Mouse (Mus musculus) embryonic facial prominence, embryonic 15.5 days (tissue): Measurements from ENCODE around the gene Gm20425. TPM values are rescaled to one million over a fixed set of nuclear protein-coding genes. Genes with fewer than 3 reads are reported as not detected.
A peak's percentile ranks its signal among the peaks of the same experiment; 100 is the strongest.

Experiments used
- ATAC-seq: fragments of 200-750 bp; cut with Nextera tagmentation; 2 replicates; pipeline ENCODE4 v1.8.0; 2017; ENCODE audit warnings: low read depth, moderate TSS enrichment; ENCODE audit not compliant: insufficient number of reproducible peaks, low FRiP score, low TSS enrichment
- H3K27ac ChIP-seq: fragments of 300-500 bp; sonication (generic); replicated peaks from 2 replicates; pipeline ENCODE4 v1.5.1; 2015; ENCODE audit warnings: mild to moderate bottlenecking, inconsistent platforms
- H3K27me3 ChIP-seq: fragments of 300-500 bp; sonication (generic); 2 replicates; pipeline ENCODE4 v1.6.1; 2015; ENCODE audit warnings: inconsistent platforms
- H3K36me3 ChIP-seq: fragments of 300-500 bp; sonication (generic); 2 replicates; pipeline ENCODE4 v1.6.1; 2015; ENCODE audit warnings: mild to moderate bottlenecking, inconsistent platforms
- H3K4me1 ChIP-seq: fragments of 300-500 bp; sonication (generic); 2 replicates; pipeline ENCODE4 v1.6.1; 2015; ENCODE audit warnings: inconsistent platforms
- H3K4me2 ChIP-seq: fragments of 300-500 bp; sonication (generic); replicated peaks from 2 replicates; pipeline ENCODE4 v1.6.1; 2015; ENCODE audit warnings: mild to moderate bottlenecking, inconsistent platforms
- H3K4me3 ChIP-seq: fragments of 300-500 bp; sonication (generic); replicated peaks from 2 replicates; pipeline ENCODE4 v1.5.1; 2015; ENCODE audit warnings: mild to moderate bottlenecking, inconsistent platforms
- H3K9ac ChIP-seq: fragments of 300-500 bp; sonication (generic); 2 replicates; pipeline ENCODE4 v1.6.1; 2015; ENCODE audit warnings: inconsistent platforms
- H3K9me3 ChIP-seq: fragments of 300-500 bp; sonication (generic); replicated peaks from 2 replicates; pipeline ENCODE4 v1.6.1; 2016; ENCODE audit warnings: inconsistent platforms
- WGBS: fragments of 180-500 bp; shearing (Covaris S2); methylation state at CpG from one replicate; pipeline ENCODE4 v1.1.7; 2015; 5-methylcytosine and 5-hydroxymethylcytosine counted together
- polyA plus RNA-seq: library from polyadenylated mRNA; unstranded; fragments of >200 nt; fragmentation: Nextera tagmentation; extraction: Ambion mirVana; gene quantifications from 2 replicates; pipeline ENCODE4 v1.2.1, GENCODE M21; 2015

Gene Gm20425
- polyA plus RNA-seq, 1 experiment from 2014 or later = 0.69 TPM

DNA sequence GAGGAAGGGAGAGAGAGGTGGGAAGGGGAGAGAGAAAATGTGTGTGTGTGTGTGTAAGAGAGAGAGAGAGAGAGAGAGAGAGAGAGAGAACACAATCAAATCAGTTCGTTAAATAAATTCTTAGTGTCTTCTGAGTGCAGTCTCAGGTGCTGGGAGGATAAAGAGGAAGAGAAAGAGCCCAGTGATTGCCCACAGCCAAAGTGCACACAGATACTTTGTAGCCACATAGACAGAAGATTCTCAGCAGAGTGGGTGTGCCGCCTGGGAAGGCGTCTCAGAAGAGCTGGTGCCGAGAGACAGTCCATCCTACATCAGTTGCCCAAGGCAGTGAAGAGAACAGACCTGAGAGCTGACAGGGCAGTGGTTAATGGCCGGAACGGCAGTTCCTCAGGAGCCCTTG lies 15.8 kb downstream of the Gm20425 start:
- ATAC-seq = no peak
- Histone ChIP-seq H3K9me3 (no peaks in the 10 kb centered on the region), H3K4me1 (no peaks in the 10 kb centered on the region), H3K36me3 (no peaks in the 10 kb centered on the region), H3K4me3 (no peak overlapping the region), H3K27me3 (no peaks in the 10 kb centered on the region), H3K4me2 (no peak overlapping the region), H3K9ac (no peak overlapping the region), H3K27ac (no peak overlapping the region)
- WGBS = 73% methylated on average over 6 of the region's 6 CpGs

GRCm38 (mm10) chr9:103213631-103214030 lies 16.5 kb downstream of the Gm20425 start:
- Histone ChIP-seq H3K4me1 (no peaks in the 10 kb centered on the region), H3K4me2 (no peak overlapping the region), H3K9ac (no peak overlapping the region), H3K36me3 (no peaks in the 10 kb centered on the region), H3K27ac (no peak overlapping the region), H3K4me3 (no peak overlapping the region), H3K27me3 (no peaks in the 10 kb centered on the region), H3K9me3 (no peaks in the 10 kb centered on the region)
- 62% methylated on average over 2 of the region's 2 CpGs for WGBS
- no peak for ATAC-seq

DNA sequence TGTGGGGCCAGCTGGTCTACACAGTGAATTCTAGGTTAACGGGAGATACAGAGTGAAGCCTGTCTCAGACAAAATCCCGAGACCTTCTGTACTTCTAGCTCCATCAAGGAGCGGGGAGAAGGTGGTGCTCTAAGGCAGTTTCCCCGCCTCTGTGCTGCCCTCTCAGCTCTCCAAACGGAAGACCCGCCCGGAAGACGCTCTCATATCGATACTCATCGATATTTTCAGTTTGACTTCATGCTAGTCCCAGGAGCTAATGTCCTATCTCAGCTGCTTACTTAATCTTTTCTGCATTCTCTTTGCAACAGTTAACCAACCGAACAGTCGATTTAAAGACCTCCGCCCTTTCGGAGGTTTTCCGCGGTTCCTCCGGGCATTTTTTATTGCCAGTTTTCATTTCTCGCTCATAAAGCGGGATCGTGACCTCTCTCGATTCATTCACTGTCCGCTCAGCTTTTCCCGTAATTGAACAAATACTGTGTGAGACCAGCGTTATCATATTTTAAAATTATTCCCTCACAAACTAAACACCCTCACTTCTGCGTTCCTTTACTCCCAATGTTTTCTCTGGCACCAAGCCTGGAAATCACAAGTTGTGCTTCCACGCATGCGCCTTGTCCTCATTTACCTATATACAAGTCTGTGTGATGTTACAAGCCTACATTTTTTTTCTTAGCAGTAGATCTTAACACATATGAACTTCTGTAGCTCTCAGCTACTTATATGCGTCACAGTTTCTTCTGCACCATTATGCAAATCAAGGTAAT lies 17.3 kb downstream of the Gm20425 start:
- Histone ChIP-seq H3K9ac (no peak overlapping the region), H3K4me1 (peaks cover 4% of the 10 kb centered on the region; the same call in 1 of the 2 replicates), H3K4me2 (peak overlapping the region; percentile 8; the same call in 1 of the 2 replicates), H3K36me3 (no peaks in the 10 kb centered on the region), H3K9me3 (no peaks in the 10 kb centered on the region), H3K4me3 (peak overlapping the region; percentile 5), H3K27ac (no peak overlapping the region), H3K27me3 (no peaks in the 10 kb centered on the region)
- ATAC-seq = no peak
- WGBS = 73% methylated on average over 28 of the region's 28 CpGs

GRCm38 (mm10) chr9:103208802-103209423 lies 21.2 kb downstream of the Gm20425 start:
- H3K4me1 ChIP-seq = peaks cover 4% of the 10 kb centered on the region; the same call in 1 of the 2 replicates
- H3K9me3 ChIP-seq = no peaks in the 10 kb centered on the region
- no peak overlapping the region for H3K4me3 ChIP-seq
- H3K4me2 ChIP-seq = no peak overlapping the region
- WGBS = 47% methylated on average over 6 of the region's 6 CpGs
- no peak overlapping the region for H3K9ac ChIP-seq
- no peak overlapping the region for H3K27ac ChIP-seq
- no peak for ATAC-seq
- H3K36me3 ChIP-seq = no peaks in the 10 kb centered on the region
- no peaks in the 10 kb centered on the region for H3K27me3 ChIP-seq

GRCm38 (mm10) chr9:103207846-103208245 lies 22.3 kb downstream of the Gm20425 start:
- Histone ChIP-seq H3K4me1 (peaks cover 4% of the 10 kb centered on the region; the same call in 1 of the 2 replicates), H3K4me3 (peak overlapping the region; percentile 36), H3K9me3 (no peaks in the 10 kb centered on the region), H3K27ac (no peak overlapping the region), H3K36me3 (no peaks in the 10 kb centered on the region), H3K27me3 (no peaks in the 10 kb centered on the region), H3K9ac (no peak overlapping the region), H3K4me2 (peak overlapping the region; percentile 56)
- 6% methylated on average over 16 of the region's 16 CpGs for WGBS
- ATAC-seq = peak; percentile 77

GRCm38 (mm10) chr9:103205786-103206185 lies 24.3 kb downstream of the Gm20425 start:
- no peaks in the 10 kb centered on the region for H3K36me3 ChIP-seq
- H3K27me3 ChIP-seq = no peaks in the 10 kb centered on the region
- H3K4me3 ChIP-seq = no peak overlapping the region
- peaks cover 4% of the 10 kb centered on the region; the same call in 1 of the 2 replicates for H3K4me1 ChIP-seq
- no peak overlapping the region for H3K9ac ChIP-seq
- H3K9me3 ChIP-seq = no peaks in the 10 kb centered on the region
- no peak overlapping the region for H3K4me2 ChIP-seq
- WGBS = 85% methylated on average over 5 of the region's 5 CpGs
- H3K27ac ChIP-seq = no peak overlapping the region
- ATAC-seq = no peak

DNA sequence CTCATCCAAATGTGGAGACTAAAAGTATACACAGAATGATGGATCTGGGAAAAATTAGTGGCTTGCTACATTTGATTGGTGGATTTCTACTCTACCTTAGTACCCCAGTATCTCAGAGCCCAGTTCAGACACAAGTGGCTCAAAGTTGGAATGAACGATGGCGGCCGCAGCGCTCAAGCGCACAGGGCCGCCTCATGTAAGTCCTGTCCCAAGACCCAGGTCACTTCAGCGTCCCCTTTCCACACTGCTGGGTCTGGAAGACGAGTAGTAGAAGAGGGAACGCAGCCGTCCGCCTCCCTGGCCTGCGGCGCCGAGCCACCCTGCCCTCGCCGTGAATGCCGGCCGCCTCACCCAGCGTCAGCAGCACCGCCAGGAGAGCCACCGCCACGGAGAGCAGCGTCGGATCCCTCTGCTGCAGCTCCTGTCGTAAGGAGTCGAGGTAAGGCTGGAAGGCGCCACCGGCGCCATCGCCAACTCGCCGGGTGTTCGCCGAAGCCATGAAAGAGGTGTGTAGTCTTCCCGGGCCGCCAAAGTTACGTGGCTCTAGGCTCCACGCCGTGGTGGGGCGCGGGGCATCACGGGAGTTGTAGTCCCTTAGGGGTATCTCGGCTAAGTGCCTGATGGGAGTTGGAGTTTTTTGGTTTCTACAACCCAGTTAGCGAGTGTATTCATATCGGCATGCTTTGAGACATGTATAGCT lies 28.4 kb downstream of the Gm20425 start, which contains the start of gene Srprb:
TSS of gene Srprb (minus strand) at position 577 of the 700 bp plus-strand sequence.
- WGBS = under 1% methylated on average over 45 of the region's 45 CpGs
- Histone ChIP-seq H3K27me3 (no peaks in the 10 kb centered on the region), H3K9me3 (no peaks in the 10 kb centered on the region)

GRCm38 (mm10) chr9:103188416-103188815 lies 41.7 kb downstream of the Gm20425 start:
- ATAC-seq = no peak

More for the DNA sequence above, 28.4 kb downstream of the Gm20425 start, which contains the start of gene Srprb:
- Histone ChIP-seq H3K4me1 (0 out of 2 replicates have a peak, but pooled peaks cover 6% of the 10 kb centered on the region), H3K27ac (peak within 1 kb of the TSS; percentile 86), H3K4me3 (peak within 1 kb of the TSS; percentile 82), H3K9ac (peak within 1 kb of the TSS; percentile 68), H3K4me2 (peak within 1 kb of the TSS; percentile 56), H3K36me3 (peaks cover 21% of the 10 kb centered on the region)
- ATAC-seq = peak; percentile 96

DNA sequence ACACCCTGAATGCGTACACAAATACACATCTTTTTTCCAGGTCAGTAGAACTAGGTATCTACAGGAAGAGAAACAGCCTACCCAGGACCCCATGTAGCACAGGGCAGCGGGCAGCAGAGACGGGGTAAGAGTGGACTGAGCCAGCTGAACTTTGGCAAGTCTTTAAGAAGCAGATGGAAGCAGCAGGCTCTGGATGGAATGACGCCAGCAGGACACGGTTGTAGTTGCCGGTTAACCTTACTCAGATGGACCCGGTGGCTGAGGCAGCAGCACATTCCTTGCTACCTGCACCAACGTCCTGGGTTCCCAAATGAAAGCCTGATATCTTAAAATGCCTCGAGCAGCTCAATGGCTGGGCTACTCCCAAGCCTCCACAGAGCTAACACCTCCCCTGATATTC lies 43.4 kb downstream of the Gm20425 start:
- Histone ChIP-seq H3K9me3 (no peaks in the 10 kb centered on the region), H3K4me3 (no peak overlapping the region), H3K27me3 (no peaks in the 10 kb centered on the region), H3K36me3 (peaks cover 43% of the 10 kb centered on the region), H3K4me2 (no peak overlapping the region), H3K9ac (no peak overlapping the region), H3K4me1 (no peaks in the 10 kb centered on the region), H3K27ac (no peak overlapping the region)
- ATAC-seq = no peak
- WGBS = 68% methylated on average over 9 of the region's 9 CpGs

More at GRCm38 (mm10) chr9:103188416-103188815, 41.7 kb downstream of the Gm20425 start:
- no peaks in the 10 kb centered on the region for H3K4me1 ChIP-seq
- no peak overlapping the region for H3K9ac ChIP-seq
- H3K27ac ChIP-seq = no peak overlapping the region
- WGBS = 92% methylated on average over 4 of the region's 4 CpGs
- no peak overlapping the region for H3K4me2 ChIP-seq
- H3K9me3 ChIP-seq = no peaks in the 10 kb centered on the region
- H3K36me3 ChIP-seq = peaks cover 60% of the 10 kb centered on the region
- H3K4me3 ChIP-seq = no peak overlapping the region
- H3K27me3 ChIP-seq = no peaks in the 10 kb centered on the region

DNA sequence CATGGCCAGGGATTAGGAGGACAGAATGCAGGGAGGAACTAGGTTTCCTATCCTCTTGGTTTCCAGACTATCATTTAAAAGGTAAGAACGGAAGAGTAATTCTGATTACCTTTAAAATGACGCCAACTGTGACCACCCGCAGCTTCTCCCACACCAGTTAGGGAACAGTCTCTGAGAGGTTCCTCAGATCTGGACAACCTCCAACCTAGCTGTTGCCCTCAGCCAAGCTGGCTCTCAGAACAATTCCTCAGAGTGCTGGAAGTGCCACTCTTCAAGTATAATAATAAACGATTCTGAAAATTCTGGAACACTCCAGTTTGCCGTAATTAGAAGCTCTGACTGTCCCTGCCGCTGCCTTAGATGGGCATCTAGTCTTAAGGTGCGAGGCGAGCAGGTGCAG lies 44.2 kb downstream of the Gm20425 start:
- no peaks in the 10 kb centered on the region for H3K9me3 ChIP-seq
- H3K4me1 ChIP-seq = peaks cover 2% of the 10 kb centered on the region; the same call in 1 of the 2 replicates
- H3K9ac ChIP-seq = no peak overlapping the region
- H3K36me3 ChIP-seq = peaks cover 35% of the 10 kb centered on the region
- no peak for ATAC-seq
- no peak overlapping the region for H3K27ac ChIP-seq
- no peaks in the 10 kb centered on the region for H3K27me3 ChIP-seq
- H3K4me2 ChIP-seq = no peak overlapping the region
- no peak overlapping the region for H3K4me3 ChIP-seq
- 92% methylated on average over 8 of the region's 8 CpGs for WGBS

DNA sequence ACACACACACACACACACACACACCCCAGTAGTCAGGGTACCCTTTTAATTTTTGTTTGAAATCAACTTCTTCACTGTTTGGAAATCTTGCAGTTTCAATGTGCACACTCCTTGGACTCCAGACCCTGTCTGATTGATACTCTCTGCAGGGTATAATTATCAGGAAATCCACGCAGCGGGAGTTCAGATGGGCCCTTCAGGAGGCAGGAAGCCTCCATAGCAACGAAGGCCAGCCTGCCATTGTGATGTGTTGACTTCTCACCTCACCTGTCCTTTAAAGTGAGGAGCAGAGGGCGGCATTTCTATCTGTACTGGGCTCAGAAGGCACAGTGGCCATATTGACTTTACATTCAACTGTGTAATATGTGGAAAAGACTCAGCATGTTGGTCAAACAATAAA lies 45.3 kb downstream of the Gm20425 start:
- Histone ChIP-seq H3K4me1 (peaks cover 13% of the 10 kb centered on the region), H3K27ac (no peak overlapping the region), H3K9me3 (no peaks in the 10 kb centered on the region), H3K36me3 (peaks cover 24% of the 10 kb centered on the region), H3K27me3 (no peaks in the 10 kb centered on the region), H3K4me2 (no peak overlapping the region), H3K4me3 (no peak overlapping the region), H3K9ac (no peak overlapping the region)
- 58% methylated on average over 4 of the region's 4 CpGs for WGBS
- ATAC-seq = no peak
